Mouse (Mus musculus) neural tube, embryonic 15.5 days (tissue): ENCODE data around the gene Phf12. TPM values are rescaled to one million over a fixed set of nuclear protein-coding genes. Genes with fewer than 3 reads are reported as not detected.

Source experiments
- ATAC-seq: fragments of 200-750 bp; cut with Nextera tagmentation; 2 replicates; pipeline ENCODE4 v1.8.0; 2017; ENCODE audit warnings: mild to moderate bottlenecking, moderate TSS enrichment, moderate library complexity; ENCODE audit not compliant: low FRiP score
- H3K27ac ChIP-seq: fragments of 300-500 bp; sonication (generic); replicated peaks from 2 replicates; pipeline ENCODE4 v1.5.1; 2015; ENCODE audit warnings: mild to moderate bottlenecking, inconsistent platforms
- H3K27me3 ChIP-seq: fragments of 300-500 bp; sonication (generic); replicated peaks from 2 replicates; pipeline ENCODE4 v1.6.1; 2015; ENCODE audit warnings: inconsistent platforms
- H3K36me3 ChIP-seq: fragments of 300-500 bp; sonication (generic); 2 replicates; pipeline ENCODE4 v1.6.1; 2015; ENCODE audit warnings: inconsistent platforms
- H3K4me1 ChIP-seq: fragments of 300-500 bp; sonication (generic); 2 replicates; pipeline ENCODE4 v1.6.1; 2015; ENCODE audit warnings: inconsistent platforms
- H3K4me2 ChIP-seq: fragments of 300-500 bp; sonication (generic); 2 replicates; pipeline ENCODE4 v1.6.1; 2015; ENCODE audit warnings: inconsistent platforms, mild to moderate bottlenecking, moderate library complexity
- H3K4me3 ChIP-seq: fragments of 300-500 bp; sonication (generic); replicated peaks from 2 replicates; pipeline ENCODE4 v1.5.1; 2015; ENCODE audit warnings: mild to moderate bottlenecking, inconsistent platforms
- H3K9ac ChIP-seq: fragments of 300-500 bp; sonication (generic); replicated peaks from 2 replicates; pipeline ENCODE4 v1.6.1; 2015; ENCODE audit warnings: mild to moderate bottlenecking, inconsistent platforms
- H3K9me3 ChIP-seq: fragments of 300-500 bp; sonication (generic); replicated peaks from 2 replicates; pipeline ENCODE4 v1.6.1; 2016; ENCODE audit warnings: inconsistent platforms
- WGBS: fragments of 180-500 bp; shearing (Covaris S2); methylation state at CpG from one replicate; pipeline ENCODE4 v1.1.7; 2015; ENCODE audit warnings: mixed read lengths; 5-methylcytosine and 5-hydroxymethylcytosine counted together
- polyA plus RNA-seq: library from polyadenylated mRNA; unstranded; fragments of >200 nt; fragmentation: Nextera tagmentation; extraction: Ambion mirVana; gene quantifications from 2 replicates; pipeline ENCODE4 v1.2.1, GENCODE M21; 2015

Phf12 gene
- polyA plus RNA-seq, 1 experiment from 2014 or later, result 14.6 TPM

GRCm38 (mm10) chr11:77973520-77973919 is 9.0 kb upstream of the Phf12 start:
- Histone ChIP-seq H3K9me3 (no peaks in the 10 kb centered on the region), H3K9ac (no peak overlapping the region; the same call in 1 of the 2 replicates), H3K4me2 (no peak overlapping the region), H3K36me3 (peaks cover 57% of the 10 kb centered on the region), H3K27me3 (peaks cover 57% of the 10 kb centered on the region), H3K27ac (no peak overlapping the region), H3K4me3 (no peak overlapping the region), H3K4me1 (no peaks in the 10 kb centered on the region)
- ATAC-seq, result no peak
- 85% methylated on average over 7 of the region's 7 CpGs for WGBS

- WGBS, result 47% methylated on average over 15 of the region's 15 CpGs
- Histone ChIP-seq H3K4me2 (no peak overlapping the region), H3K4me1 (no peaks in the 10 kb centered on the region), H3K27me3 (peaks cover 50% of the 10 kb centered on the region), H3K9me3 (no peaks in the 10 kb centered on the region), H3K4me3 (no peak overlapping the region), H3K9ac (no peak overlapping the region), H3K36me3 (peaks cover 54% of the 10 kb centered on the region), H3K27ac (no peak overlapping the region)
- ATAC-seq, result no peak
Observed at GRCm38 (mm10) chr11:77974325-77974724, 8.2 kb upstream of the Phf12 start.

GRCm38 (mm10) chr11:77975873-77976272 is 6.7 kb upstream of the Phf12 start:
- H3K9me3 ChIP-seq, result no peaks in the 10 kb centered on the region
- H3K9ac ChIP-seq, result no peak overlapping the region
- peaks cover 9% of the 10 kb centered on the region for H3K4me1 ChIP-seq
- H3K27ac ChIP-seq, result no peak overlapping the region
- H3K4me3 ChIP-seq, result no peak overlapping the region
- no peak overlapping the region for H3K4me2 ChIP-seq
- no peak for ATAC-seq
- 39% methylated on average over 4 of the region's 4 CpGs for WGBS
- peaks cover 46% of the 10 kb centered on the region for H3K27me3 ChIP-seq
- H3K36me3 ChIP-seq, result peaks cover 44% of the 10 kb centered on the region

GRCm38 (mm10) chr11:77978161-77978560 is 4.4 kb upstream of the Phf12 start:
- H3K9ac ChIP-seq, result no peak overlapping the region
- no peak for ATAC-seq
- H3K4me1 ChIP-seq, result peaks cover 15% of the 10 kb centered on the region
- WGBS, result 83% methylated on average over 6 of the region's 6 CpGs
- H3K27ac ChIP-seq, result no peak overlapping the region
- H3K36me3 ChIP-seq, result peaks cover 40% of the 10 kb centered on the region
- H3K4me3 ChIP-seq, result no peak overlapping the region
- no peak overlapping the region for H3K4me2 ChIP-seq
- H3K27me3 ChIP-seq, result peaks cover 35% of the 10 kb centered on the region
- no peaks in the 10 kb centered on the region for H3K9me3 ChIP-seq

GRCm38 (mm10) chr11:77979221-77979809 is 3.2 kb upstream of the Phf12 start:
- H3K4me2 ChIP-seq, result no peak overlapping the region
- H3K27ac ChIP-seq, result no peak overlapping the region
- H3K9ac ChIP-seq, result no peak overlapping the region
- peaks cover 27% of the 10 kb centered on the region; the same call in 1 of the 2 replicates for H3K27me3 ChIP-seq
- H3K4me3 ChIP-seq, result no peak overlapping the region
- H3K9me3 ChIP-seq, result no peaks in the 10 kb centered on the region
- WGBS, result 83% methylated on average over 8 of the region's 8 CpGs
- peaks cover 29% of the 10 kb centered on the region for H3K36me3 ChIP-seq
- ATAC-seq, result no peak
- peaks cover 15% of the 10 kb centered on the region for H3K4me1 ChIP-seq

GRCm38 (mm10) chr11:77980281-77981204 is 2.0 kb upstream of the Phf12 start:
- Histone ChIP-seq H3K27me3 (peaks cover 15% of the 10 kb centered on the region; the same call in 1 of the 2 replicates), H3K4me2 (peak overlapping the region; percentile 60), H3K4me1 (peaks cover 22% of the 10 kb centered on the region), H3K9me3 (no peaks in the 10 kb centered on the region), H3K27ac (peak overlapping the region; percentile 19; the same call in 1 of the 2 replicates), H3K9ac (peak overlapping the region; percentile 60; the same call in 1 of the 2 replicates), H3K36me3 (peaks cover 25% of the 10 kb centered on the region), H3K4me3 (no peak overlapping the region; the same call in 1 of the 2 replicates)
- 34% methylated on average over 11 of the region's 11 CpGs for WGBS
- ATAC-seq, result no peak

GRCm38 (mm10) chr11:77981609-77982440 is 729 bp upstream of the Phf12 start:
- peak overlapping the region; percentile 85 for H3K4me3 ChIP-seq
- H3K4me1 ChIP-seq, result peaks cover 31% of the 10 kb centered on the region
- H3K27ac ChIP-seq, result peak overlapping the region; percentile 98
- WGBS, result under 1% methylated on average over 29 of the region's 29 CpGs
- peak overlapping the region; percentile 60 for H3K4me2 ChIP-seq
- no peaks in the 10 kb centered on the region for H3K9me3 ChIP-seq
- H3K36me3 ChIP-seq, result peaks cover 19% of the 10 kb centered on the region
- H3K9ac ChIP-seq, result peak overlapping the region; percentile 60
- peaks cover 9% of the 10 kb centered on the region; the same call in 1 of the 2 replicates for H3K27me3 ChIP-seq
- ATAC-seq, result peak; percentile 91

GRCm38 (mm10) chr11:77983191-77983936 is 810 bp downstream of the Phf12 start:
- Histone ChIP-seq H3K9me3 (no peaks in the 10 kb centered on the region), H3K36me3 (peaks cover 7% of the 10 kb centered on the region; the same call in 1 of the 2 replicates), H3K4me3 (peak overlapping the region; percentile 85), H3K27me3 (0 out of 2 replicates have a peak, but pooled peaks cover under 1% of the 10 kb centered on the region), H3K27ac (peak overlapping the region; percentile 91), H3K4me1 (peaks cover 31% of the 10 kb centered on the region), H3K4me2 (peak overlapping the region; percentile 87), H3K9ac (peak overlapping the region; percentile 94)
- WGBS, result 0% methylated on average over 28 of the region's 32 CpGs
- no peak for ATAC-seq

- under 1% methylated on average over 57 of the region's 63 CpGs for WGBS
Observed at GRCm38 (mm10) chr11:77983937-77984835, 1.6 kb downstream of the Phf12 start.

GRCm38 (mm10) chr11:77984836-77985231 is 2.3 kb downstream of the Phf12 start:
- Histone ChIP-seq H3K9ac (peak overlapping the region; percentile 94), H3K4me3 (peak overlapping the region; percentile 85), H3K36me3 (peaks cover 15% of the 10 kb centered on the region), H3K27ac (peak overlapping the region; percentile 91), H3K9me3 (no peaks in the 10 kb centered on the region), H3K4me2 (peak overlapping the region; percentile 87), H3K27me3 (no peaks in the 10 kb centered on the region), H3K4me1 (peaks cover 31% of the 10 kb centered on the region)
- 0% methylated on average over 13 of the region's 13 CpGs for WGBS
- no peak for ATAC-seq

More at GRCm38 (mm10) chr11:77983937-77984835, 1.6 kb downstream of the Phf12 start:
- Histone ChIP-seq H3K9ac (peak overlapping the region; percentile 94), H3K4me1 (peaks cover 31% of the 10 kb centered on the region), H3K27ac (peak overlapping the region; percentile 91), H3K4me2 (peak overlapping the region; percentile 87), H3K27me3 (no peaks in the 10 kb centered on the region), H3K9me3 (no peaks in the 10 kb centered on the region), H3K4me3 (peak overlapping the region; percentile 85), H3K36me3 (peaks cover 10% of the 10 kb centered on the region)
- ATAC-seq, result no peak
